Mouse (Mus musculus) heart, postnatal 0 days (tissue): ENCODE data around the gene Il11ra1.

ENCODE experiments used
- CTCF ChIP-seq: IDR thresholded peaks from 2 replicates; pipeline ENCODE4 v1.5.1; 2016; ENCODE audit warnings: antibody characterized with exemption, control low read depth, low read depth
- EP300 ChIP-seq: IDR thresholded peaks from 2 replicates; pipeline ENCODE4 v1.6.1; 2016; ENCODE audit warnings: antibody characterized with exemption, low read depth

DNA sequence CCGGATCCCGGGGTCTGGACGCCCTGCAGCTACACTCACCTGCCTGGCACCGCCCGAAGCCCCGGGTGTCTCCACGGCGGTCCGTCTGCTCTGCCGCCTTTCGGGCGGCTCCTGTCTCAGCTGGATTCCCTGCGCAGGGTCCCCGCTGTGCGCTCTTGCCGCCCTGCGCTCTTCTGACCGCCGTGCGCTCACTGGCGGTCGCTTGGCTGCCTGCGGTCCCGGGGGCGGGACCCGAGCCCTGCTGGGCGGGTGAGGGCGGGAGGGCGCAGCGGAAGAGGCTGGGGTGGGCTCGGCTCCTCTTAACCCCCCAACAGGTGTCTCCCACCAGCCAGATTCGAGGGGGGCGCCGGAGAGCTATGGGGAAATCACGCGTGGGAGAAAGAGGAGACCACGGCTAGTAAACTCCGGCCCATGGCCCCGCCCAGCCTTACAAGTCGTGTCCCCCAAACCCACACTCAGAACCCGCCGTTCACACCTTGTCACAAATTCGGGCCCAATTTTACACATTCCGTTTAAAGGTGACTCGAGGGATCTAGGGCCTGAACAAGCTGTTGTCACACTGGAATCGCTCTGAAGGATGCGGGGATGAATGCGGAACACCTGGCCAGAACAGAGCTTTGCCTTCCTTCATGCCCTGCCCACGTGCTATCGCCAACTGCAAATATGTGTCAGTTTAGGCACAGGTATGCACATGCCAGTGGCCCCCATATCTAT lies 31.4 kb downstream of the Il11ra1 start, which contains the start of gene Arid3c:
- TF ChIP-seq CTCF, result no peak
- no peak for TF ChIP-seq EP300
